Mouse (Mus musculus): Measurements from ENCODE around the gene Apex1. TPM values are rescaled to one million over a fixed set of nuclear protein-coding genes. Genes with fewer than 3 reads are reported as not detected.
"Not testable (repeated sequence)": the region's sequence is repeated elsewhere in the genome, so short reads cannot be mapped to it uniquely, and the experiment has no call there.

Gene Apex1
- total RNA-seq, 2 experiments from 2014 or later: 70.3 to 73.4 TPM

- no peak for TF ChIP-seq CTCF (conservative IDR thresholded peaks at IDR 0.05)
- no peak for DNase-seq (ENCODE audit: low spot score in 2 of 2)
Observed at GRCm38 (mm10) chr14:50931493-50932020, 6.8 kb downstream of the Apex1 start.

GRCm38 (mm10) chr14:50936649-50937048 lies 11.9 kb downstream of the Apex1 start:
- Histone ChIP-seq H3K4me3 (no peak overlapping the region), H3K27ac (no peak overlapping the region)
- no peak for TF ChIP-seq CTCF (conservative IDR thresholded peaks at IDR 0.05)
- no peak for DNase-seq (ENCODE audit: low spot score in 2 of 2)

More at GRCm38 (mm10) chr14:50931493-50932020, 6.8 kb downstream of the Apex1 start:
- Histone ChIP-seq H3K27ac (peak overlapping the region; percentile 85), H3K4me3 (peak overlapping the region; percentile 99)

- no peak for DNase-seq (ENCODE audit: low spot score in 2 of 2)
Observed at GRCm38 (mm10) chr14:50938119-50938908, 13.5 kb downstream of the Apex1 start.

GRCm38 (mm10) chr14:50938940-50939339 lies 14.2 kb downstream of the Apex1 start:
- H3K27ac ChIP-seq: no peak overlapping the region
- no peak overlapping the region for H3K4me3 ChIP-seq
- no peak for TF ChIP-seq CTCF (conservative IDR thresholded peaks at IDR 0.05)
- no peak for DNase-seq (ENCODE audit: low spot score in 2 of 2)

More at GRCm38 (mm10) chr14:50938119-50938908, 13.5 kb downstream of the Apex1 start:
- no peak for TF ChIP-seq CTCF (conservative IDR thresholded peaks at IDR 0.05)
- Histone ChIP-seq H3K27ac (no peak overlapping the region), H3K4me3 (no peak overlapping the region)

GRCm38 (mm10) chr14:50943932-50944667 lies 19.3 kb downstream of the Apex1 start, which contains the start of gene Gm49342:
Gene Gm49342 (plus strand): TSS chr14:50944517.
- no peak for TF ChIP-seq CTCF (conservative IDR thresholded peaks at IDR 0.05)
- peak within 1 kb of the TSS; percentile 68 for H3K4me3 ChIP-seq
- peak; percentile 83 to 85 for DNase-seq (ENCODE audit: low spot score in 2 of 2)
- H3K27ac ChIP-seq: peak within 1 kb of the TSS; percentile 87

GRCm38 (mm10) chr14:50944668-50945033 lies 19.9 kb downstream of the Apex1 start:
- Histone ChIP-seq H3K27ac (peak overlapping the region; percentile 87), H3K4me3 (peak overlapping the region; percentile 68)
- not testable (repeated sequence) for DNase-seq (ENCODE audit: low spot score in 2 of 2)
- peak; percentile 66 for TF ChIP-seq CTCF (conservative IDR thresholded peaks at IDR 0.05)

GRCm38 (mm10) chr14:50945081-50945480 lies 20.3 kb downstream of the Apex1 start:
- H3K27ac ChIP-seq: peak overlapping the region; percentile 87
- DNase-seq (ENCODE audit: low spot score in 2 of 2): not testable (repeated sequence)

GRCm38 (mm10) chr14:50945526-50945925 lies 20.8 kb downstream of the Apex1 start:
- DNase-seq (ENCODE audit: low spot score in 2 of 2): not testable (repeated sequence)
- Histone ChIP-seq H3K4me3 (peak overlapping the region; percentile 68), H3K27ac (peak overlapping the region; percentile 87; the same call in 1 of the 2 replicates)

More at GRCm38 (mm10) chr14:50945081-50945480, 20.3 kb downstream of the Apex1 start:
- peak overlapping the region; percentile 68 for H3K4me3 ChIP-seq

GRCm38 (mm10) chr14:50955487-50955886 lies 30.7 kb downstream of the Apex1 start:
- Histone ChIP-seq H3K27ac (no peak overlapping the region), H3K4me3 (no peak overlapping the region)
- TF ChIP-seq CTCF (conservative IDR thresholded peaks at IDR 0.05): no peak
- DNase-seq (ENCODE audit: low spot score in 2 of 2): no peak

- H3K27ac ChIP-seq: peak within 1 kb of the TSS; percentile 53; the same call in 1 of the 2 replicates
- peak within 1 kb of the TSS; percentile 39 for H3K4me3 ChIP-seq
- DNase-seq (ENCODE audit: low spot score in 2 of 2): peak in 1 of 2 experiments; percentile 48
- TF ChIP-seq CTCF (conservative IDR thresholded peaks at IDR 0.05): peak; percentile 55
Observed at GRCm38 (mm10) chr14:50955942-50956508, 31.3 kb downstream of the Apex1 start, which contains the start of gene Pnp2. Gene Pnp2 (plus strand): TSS chr14:50955992.

- H3K4me3 ChIP-seq: peak overlapping the region; percentile 39; the same call in 1 of the 2 replicates
- DNase-seq (ENCODE audit: low spot score in 2 of 2): not testable (repeated sequence)
- H3K27ac ChIP-seq: peak overlapping the region; percentile 53; the same call in 1 of the 2 replicates
Observed at GRCm38 (mm10) chr14:50956724-50957123, 32.0 kb downstream of the Apex1 start.

GRCm38 (mm10) chr14:50957146-50957545 lies 32.4 kb downstream of the Apex1 start:
- not testable (repeated sequence) for H3K4me3 ChIP-seq; DNase-seq (ENCODE audit: low spot score in 2 of 2); H3K27ac ChIP-seq

- H3K27ac ChIP-seq; DNase-seq (ENCODE audit: low spot score in 2 of 2): not testable (repeated sequence)
Observed at GRCm38 (mm10) chr14:50958289-50958995, 33.7 kb downstream of the Apex1 start.

More at GRCm38 (mm10) chr14:50958289-50958995, 33.7 kb downstream of the Apex1 start:
- H3K4me3 ChIP-seq: not testable (repeated sequence)
